In the genomic region with DNA sequence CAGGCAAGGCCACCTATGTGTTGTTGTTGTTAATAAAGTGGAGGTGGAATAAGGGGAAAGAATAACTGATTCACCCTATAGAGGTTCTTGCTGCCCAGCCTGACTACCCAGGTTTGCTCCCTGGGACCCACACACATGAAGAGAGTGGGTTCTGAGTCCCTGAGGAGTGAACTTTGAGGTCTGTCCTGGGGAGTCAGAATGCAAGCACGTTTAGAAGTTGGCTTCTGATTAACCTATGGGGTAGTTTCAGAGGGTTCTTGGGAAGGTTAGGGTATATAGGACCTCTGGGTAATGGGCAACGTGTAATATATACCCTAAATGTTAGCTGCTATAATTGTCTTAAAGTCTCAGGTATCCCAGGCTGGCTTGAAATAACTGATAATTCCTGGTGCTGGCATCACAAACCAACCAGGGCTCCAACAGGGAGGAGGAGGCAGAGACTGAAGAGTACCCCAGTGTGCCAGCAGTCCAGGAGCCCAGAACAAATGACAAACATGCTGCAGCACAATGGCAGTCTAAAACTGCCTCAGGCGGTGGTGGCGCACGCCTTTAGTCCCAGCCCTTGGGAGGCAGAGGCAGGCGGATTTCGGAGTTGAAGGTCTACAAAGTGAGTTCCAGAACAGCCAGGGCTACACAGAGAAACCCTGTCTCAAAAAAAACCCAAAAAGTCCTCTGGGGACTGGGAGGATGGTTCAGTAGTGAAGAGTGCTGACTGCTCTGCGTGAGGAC, we compare ENCODE assay signal across 16 mouse cellular contexts.
"Had no signal": no experiment of that assay in that cellular context is flagged by ENCODE, and none has a peak within 500 bp of the region (broad histone marks: within the 10 kb centered on the region; RNA-seq: fewer than 3 reads in every experiment).

No protein-coding gene starts in this region.

- H3K27me3 ChIP-seq: neural tube, embryonic 13.5 days; neural tube, embryonic 15.5 days; stomach, embryonic 15.5 days had no signal

- H3K9ac ChIP-seq: neural tube, embryonic 13.5 days; neural tube, embryonic 15.5 days; stomach, embryonic 15.5 days had no signal

- H3K9me3 ChIP-seq: neural tube, embryonic 13.5 days; neural tube, embryonic 15.5 days; stomach, embryonic 15.5 days had no signal

- H3K4me1 ChIP-seq: neural tube, embryonic 13.5 days; neural tube, embryonic 15.5 days; stomach, embryonic 15.5 days had no signal

- H3K27ac ChIP-seq: neural tube, embryonic 13.5 days; neural tube, embryonic 15.5 days; stomach, embryonic 15.5 days; stomach, postnatal 0 days had no signal

- H3K4me2 ChIP-seq: neural tube, embryonic 13.5 days; neural tube, embryonic 15.5 days; stomach, embryonic 15.5 days had no signal

- H3K4me3 ChIP-seq: neural tube, embryonic 13.5 days; neural tube, embryonic 15.5 days; stomach, embryonic 15.5 days had no signal

- DNase-seq: retina, postnatal 1 day; right cerebral cortex, adult 18-20 months; right cerebral cortex, postnatal 14 days; right cerebral cortex, postnatal 25 days; right cerebral cortex, postnatal 4 days; spleen, adult 18-20 months; thymus, adult 18-20 months; thymus, adult 2 months; thymus, postnatal 14 days; thymus, postnatal 25 days; thymus, postnatal 36 days; thymus, postnatal 4 days had no signal
